Mouse (Mus musculus): ENCODE measurements around the gene Etl4.

Etl4 gene

DNA sequence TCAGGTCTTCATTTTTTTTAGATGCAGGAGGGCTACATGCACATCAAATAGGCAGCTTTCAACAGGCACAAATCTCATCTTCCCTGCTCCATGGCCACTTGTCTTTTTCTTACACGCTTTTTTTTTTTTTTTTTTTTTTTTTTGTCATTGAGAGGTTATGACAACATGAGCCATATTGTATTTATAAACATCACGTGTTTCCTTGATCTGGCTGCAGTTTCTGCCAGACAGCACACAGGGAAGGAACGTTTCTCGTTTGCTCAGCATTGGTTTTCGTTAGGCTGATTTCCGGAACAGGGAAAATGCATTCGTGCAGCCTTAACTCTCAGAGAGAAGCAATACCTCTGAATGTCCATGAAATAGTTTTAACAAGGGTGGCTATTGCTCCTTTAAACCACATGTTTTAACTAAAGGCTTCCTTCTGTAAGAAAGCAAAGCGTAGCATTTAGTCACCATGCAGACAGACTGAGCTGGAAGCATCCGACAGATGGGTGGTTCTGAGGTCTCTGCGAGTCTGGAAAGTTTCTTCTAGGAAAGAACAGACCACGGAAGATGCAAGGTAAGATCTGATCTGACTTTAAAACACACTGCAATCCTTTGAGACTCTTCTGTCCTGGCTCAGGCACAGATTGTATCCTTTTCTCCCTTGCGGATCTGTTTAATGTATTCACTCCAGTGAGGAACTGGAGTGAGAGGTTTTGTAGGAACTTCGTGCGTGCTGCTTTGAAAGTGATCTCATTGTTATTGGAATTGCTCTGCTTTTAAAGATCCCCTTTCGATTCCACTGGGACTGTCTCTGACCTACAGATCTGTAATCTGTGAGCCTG lies 812.8 kb downstream of the Etl4 start:
- DNase-seq = peak; percentile 21

DNA sequence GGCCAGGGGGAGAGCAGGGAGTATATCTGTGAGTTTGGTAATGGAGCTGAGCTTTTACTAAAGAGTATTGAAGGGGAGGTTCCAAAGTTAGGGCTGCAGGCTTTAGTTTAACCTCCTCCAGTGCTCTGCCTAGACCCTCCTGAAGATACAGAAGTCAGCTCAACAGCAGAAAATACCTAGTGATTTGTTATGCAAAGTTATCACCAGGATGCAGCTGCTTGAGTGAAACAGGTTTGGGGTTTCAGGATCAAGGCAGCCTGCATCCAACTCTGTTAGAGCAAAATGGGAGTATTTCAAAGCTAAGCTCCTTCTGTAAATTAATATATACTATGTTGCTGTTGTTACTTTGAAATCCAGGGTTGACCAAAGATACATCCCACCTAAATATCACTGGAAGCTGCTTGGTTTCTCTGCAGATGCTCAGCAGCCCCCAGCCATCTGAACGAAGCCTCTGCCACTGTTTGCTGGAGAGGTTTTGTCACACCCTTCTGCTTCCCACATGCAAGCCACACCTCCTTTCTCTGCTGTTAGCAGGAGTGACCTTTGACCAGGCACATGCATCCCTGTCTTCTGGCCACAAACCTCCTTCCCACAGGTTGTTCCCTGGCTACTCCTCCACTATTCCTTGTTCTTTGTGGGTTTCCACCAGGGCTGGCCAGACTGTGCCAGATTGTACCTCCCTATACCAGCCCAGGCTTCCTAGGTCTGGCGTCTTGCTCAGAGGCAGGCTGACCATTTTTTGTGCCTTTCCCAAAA lies 814.6 kb downstream of the Etl4 start:
- peak; percentile 71 for DNase-seq

DNA sequence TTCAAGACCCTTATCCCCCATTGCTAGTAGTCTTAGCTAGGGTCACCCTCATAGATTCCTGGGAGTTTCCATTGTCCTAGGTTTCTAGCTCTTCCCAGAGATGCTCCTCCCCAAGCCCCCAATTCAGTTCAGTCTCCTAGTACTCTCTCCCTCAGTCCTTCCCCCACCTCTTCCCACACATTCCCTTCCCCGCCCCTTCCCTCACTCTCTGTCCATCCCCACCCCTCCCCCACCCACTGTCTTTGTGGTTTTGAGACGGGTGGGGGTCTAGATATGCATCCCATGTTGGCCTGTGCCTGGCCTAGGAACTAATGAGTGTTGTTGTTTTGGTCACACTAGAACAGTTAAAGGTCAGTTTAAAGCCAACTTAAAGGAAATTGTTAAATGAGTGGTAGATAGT lies 817.4 kb downstream of the Etl4 start:
- DNase-seq = no peak

DNA sequence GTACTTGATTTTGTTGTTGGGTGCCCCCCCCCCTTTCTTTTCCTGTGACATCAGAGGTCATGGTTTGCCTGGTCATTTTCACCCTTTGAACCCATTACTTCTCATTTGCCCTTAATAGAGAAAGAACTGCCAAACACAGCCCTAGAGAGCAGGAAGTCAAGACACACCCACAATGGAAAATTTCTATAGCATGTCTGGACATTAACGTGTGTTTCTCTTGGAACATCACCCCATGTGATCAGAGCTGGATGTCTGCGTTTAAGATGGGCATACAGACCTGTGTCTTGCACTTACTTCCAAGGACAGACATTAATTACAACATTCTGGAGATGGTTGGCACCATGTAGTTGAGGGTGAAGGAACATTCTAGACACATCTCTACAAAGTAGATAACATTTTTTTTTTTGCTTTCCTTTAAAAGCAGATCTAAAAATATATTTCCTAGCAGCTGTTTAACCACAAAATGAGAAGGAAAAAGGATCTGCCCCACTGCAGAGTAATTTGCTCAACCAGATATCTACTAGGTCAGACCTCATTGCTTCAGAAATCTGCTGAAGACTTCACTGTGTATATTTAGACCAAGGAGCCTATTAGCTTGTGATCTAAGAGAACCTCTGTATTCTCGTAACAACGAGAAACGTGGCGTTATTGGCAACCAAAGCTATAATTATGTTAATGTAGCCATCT lies 818.3 kb downstream of the Etl4 start:
- no peak for DNase-seq

DNA sequence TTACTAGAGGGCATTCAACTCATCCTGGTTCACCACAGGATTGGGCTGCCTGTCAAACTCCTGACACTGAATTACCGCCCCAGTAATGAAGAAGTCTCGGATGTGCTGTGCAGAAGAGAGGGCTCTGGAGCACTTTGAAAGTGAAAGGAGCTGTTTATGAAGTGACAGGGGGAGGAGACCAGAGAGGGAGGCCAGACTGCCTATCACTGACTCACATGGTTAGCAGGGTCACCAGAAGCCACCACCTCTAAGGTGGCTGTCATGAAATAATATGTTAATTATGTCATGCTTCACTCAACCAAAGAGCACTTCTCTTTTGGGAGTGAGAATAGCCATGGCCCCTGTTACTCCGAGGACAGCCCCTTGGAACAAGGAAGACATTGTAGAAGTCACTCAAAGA lies 825.9 kb downstream of the Etl4 start:
- DNase-seq = no peak

GRCm38 (mm10) chr2:20736324-20737015 lies 826.9 kb downstream of the Etl4 start:
- DNase-seq = peak; percentile 51

GRCm38 (mm10) chr2:20737112-20737808 lies 827.7 kb downstream of the Etl4 start:
- peak; percentile 33 for DNase-seq

DNA sequence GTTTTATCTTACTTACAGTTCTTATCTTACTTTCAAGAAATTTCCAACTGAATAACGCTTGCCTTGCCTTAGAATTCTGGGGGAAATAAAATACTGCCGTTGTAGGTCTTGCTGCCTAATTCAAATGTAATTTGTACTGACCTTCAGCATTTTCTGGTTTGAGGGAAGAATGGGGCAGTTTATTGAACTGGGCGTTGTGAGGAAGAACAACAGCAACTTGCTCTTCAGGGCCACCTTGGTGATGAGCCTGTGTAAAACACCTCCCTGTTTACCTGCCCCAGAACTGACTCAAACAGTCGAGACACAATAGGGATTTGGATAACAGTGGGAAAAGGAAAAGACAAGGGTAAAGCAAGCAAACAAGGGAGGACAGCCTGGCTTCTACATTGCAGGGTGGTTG lies 828.3 kb downstream of the Etl4 start:
- DNase-seq = no peak

DNA sequence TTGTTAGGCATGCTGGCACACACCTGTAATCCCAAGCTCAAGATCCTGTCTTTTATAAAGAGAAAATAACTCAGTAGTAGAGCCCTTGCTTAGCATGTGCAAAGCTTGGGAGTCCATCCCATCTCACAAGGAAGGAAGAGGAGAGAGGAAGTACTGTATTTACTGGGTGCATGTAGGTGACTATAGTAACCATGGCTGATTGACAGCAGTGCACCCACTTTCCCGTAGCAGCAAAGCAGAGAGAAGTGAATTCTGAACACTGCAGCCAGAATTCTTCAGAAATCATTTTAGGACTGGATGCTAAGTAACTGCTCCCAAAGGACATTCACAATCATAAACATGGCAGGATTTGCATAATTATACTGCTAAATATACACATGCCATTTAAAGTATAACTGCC lies 838.1 kb downstream of the Etl4 start:
- no peak for DNase-seq

GRCm38 (mm10) chr2:20748481-20748880 lies 838.9 kb downstream of the Etl4 start:
- DNase-seq = no peak

DNA sequence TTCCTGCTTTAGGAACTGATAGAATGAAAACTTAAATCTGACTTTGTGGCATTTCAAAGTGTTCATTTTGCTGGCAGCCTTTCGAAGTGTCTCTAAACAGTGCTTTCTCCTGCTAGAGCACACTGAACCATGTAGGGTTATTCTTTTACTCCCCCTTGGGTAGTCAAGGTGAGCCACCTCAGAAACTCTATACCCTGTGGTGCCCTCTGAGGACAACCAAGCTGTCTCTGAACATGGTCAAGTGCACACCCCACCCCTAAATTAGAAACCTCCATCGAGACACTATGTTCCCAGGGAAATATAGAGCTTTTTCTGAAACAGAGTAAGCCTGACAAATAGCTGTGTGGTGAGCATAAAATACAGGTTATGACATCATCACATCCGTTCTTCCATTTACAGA lies 840.1 kb downstream of the Etl4 start:
- no peak for DNase-seq

DNA sequence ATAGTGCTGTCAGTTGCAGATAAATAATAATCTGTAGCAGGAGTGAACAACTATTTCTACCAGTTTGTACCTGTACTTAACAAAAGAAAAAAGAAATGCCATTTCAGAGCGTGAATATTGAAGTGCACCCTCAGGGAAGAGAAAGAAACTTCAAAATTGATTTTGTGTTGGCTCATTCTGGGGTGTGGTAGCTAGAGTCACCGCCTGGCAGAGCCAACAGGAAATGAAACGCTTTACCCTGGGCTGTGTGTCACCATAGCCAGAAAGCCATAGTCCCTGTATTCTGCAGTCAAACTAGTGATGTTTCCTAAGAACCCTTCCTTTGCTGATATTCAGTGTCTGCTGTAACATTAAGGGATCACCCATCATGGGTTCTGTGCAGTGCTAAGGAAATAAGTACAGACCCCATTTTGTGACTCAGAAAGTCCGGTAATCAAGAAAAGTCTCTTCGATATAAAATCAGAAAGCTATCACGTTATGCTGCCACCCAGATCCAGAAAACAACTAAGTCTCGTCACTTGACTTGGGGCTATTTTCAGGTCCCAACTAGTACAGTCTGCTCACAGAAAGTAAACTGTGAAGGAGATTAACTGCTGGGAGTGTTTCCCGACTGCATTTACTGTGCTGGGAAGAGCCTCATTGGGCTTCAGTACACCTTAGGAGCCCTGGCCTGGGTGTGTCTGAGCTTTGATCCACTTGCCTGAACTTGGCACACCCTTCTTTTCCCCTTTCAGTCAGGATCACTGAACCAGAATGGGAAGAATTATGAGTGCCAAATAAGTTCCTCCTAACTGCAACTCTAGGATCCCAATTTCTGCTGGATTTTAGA lies 843.9 kb downstream of the Etl4 start:
- DNase-seq = no peak

DNA sequence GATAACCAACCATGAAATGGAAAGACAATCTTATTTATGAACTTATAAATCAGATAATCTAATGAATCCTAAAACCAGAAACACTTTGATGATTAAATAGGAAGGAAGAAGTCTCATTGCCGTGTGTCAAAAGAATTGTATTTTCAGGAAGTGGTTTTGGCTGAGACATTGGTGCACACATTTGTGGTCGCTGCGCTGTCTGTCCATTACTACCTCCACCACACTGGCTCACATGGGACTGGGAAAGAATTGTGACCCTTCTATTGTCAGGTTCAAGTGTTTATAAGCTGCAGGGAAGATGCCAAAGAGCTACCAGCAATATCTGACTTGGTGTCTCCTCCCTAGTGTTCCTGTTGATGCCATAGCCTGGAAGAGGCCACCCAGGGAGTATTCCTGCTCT lies 847.4 kb downstream of the Etl4 start:
- DNase-seq = no peak

GRCm38 (mm10) chr2:20759045-20759662 lies 849.6 kb downstream of the Etl4 start:
- no peak for DNase-seq

- no peak for DNase-seq
Observed at GRCm38 (mm10) chr2:20761320-20761719, 851.7 kb downstream of the Etl4 start.

DNA sequence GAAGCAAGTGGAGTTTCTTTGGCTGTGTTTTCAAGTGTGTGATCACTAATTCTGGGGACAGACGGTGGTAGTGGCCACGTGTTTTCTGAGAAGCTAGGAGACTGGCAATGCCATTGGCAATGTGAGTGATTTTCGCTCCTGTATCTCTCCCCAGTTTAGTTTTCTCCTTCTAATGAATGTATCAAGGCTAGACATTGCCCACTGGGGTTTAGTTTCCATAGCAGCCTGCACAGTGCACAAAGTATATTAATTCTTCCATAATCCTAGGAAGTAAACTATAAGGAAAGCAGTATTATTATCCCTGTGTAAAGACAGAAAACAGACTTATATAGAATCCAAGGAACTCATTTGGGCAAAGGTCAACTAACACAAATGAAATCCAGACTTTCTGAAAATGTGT lies 852.2 kb downstream of the Etl4 start:
- DNase-seq = no peak

DNA sequence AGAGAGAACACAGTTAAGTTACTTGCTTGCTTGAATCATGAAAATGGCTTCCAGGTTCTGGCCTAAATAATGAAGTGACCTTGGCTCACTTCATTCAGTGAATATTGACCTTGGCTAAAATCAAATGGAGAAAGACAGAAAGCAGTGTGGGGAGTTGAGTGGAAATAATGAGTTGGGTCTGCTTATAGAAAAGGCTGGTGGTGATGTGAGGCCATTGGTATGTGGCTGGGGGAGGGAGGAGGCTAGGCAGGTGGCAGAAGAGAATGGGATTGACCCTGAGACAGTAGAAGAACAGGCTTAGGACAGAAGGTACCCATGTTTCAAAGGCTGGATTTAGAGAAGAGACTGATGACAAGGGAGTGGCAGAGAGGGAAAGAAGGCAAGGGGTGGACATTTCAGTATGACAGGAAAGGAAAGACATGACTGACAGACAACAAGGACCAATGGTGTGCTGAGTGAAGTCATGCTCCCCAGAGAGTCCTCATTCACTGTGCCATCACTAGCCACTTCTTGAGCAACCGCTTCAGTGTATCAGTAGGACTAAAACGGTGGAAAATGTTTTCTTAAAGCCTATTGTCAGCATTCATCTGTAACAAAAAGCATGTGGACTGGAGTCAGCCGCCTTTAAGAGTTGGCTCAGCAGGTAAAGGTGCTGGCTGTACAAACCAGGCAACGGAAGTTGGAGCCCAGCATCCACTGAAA lies 854.1 kb downstream of the Etl4 start:
- no peak for DNase-seq

DNA sequence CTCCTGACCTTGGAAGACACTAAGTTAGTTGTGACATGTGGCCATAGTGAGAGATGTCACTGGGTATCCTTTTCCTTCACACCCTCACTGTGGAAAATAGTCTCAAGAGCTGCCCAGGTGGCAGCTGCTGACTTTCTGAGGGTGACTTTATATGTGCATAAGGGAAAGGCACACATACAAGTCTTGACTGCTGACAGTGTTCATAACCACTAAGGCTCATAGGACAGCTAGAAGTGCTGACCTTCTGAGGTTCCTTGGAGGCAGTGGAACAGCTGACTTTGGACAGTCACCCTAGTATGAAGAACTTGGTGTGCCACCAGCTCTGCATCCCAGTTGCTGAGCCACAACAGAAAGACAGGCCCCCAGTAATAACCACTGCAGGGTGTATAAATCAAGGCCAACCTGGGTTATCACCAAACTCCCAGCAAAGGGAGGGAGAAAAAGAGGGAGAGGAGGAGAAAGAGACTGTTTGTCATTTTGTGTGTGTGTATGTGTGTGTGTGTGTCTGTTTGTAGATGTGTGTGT lies 855.0 kb downstream of the Etl4 start:
- no peak for DNase-seq

DNA sequence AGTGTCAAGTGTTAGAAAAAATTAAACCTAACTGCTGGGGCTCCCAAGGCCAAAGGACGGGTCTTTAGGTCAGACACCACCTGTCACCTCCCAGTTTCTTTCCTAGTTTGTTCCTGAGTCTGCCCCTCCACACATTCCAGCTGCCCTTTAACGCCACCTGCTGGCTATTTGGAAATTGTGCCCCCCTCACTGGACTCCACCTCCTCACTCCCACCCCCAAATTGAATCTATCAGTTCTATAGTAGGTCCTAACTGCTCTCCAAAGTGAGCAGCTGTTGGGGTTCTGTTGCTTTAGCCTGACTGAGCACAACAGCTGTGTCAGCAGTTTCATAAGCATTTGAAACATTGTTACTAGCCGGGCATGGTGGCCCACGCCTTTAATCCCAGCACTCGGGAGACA lies 859.1 kb downstream of the Etl4 start:
- no peak for DNase-seq

DNA sequence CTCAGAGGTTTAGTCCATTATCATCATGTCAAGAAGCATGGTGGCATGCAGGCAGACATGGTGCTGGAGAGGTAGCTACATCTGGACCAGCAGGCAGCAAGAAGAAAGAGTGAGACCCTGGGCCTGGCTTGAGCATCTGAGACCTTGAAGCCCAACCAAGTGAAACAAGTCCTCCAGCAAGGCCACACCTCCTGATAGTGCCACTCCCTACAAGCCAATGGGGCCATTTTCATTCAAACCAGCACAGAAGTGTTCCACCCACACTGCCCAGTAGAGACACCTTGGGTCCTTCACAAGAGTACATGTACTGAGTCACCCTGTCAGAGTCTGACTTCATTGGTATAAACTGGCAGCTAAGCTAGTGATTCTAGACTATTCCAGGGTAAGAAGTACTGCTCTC lies 860.6 kb downstream of the Etl4 start:
- no peak for DNase-seq

Data from kidney, postnatal 14 days (tissue).